Mouse (Mus musculus) kidney, embryonic 14.5 days (tissue): ENCODE data around the gene Zfp973. TPM values are rescaled to one million over a fixed set of nuclear protein-coding genes. Genes with fewer than 3 reads are reported as not detected.
"Not testable (repeated sequence)": the region's sequence is repeated elsewhere in the genome, so short reads cannot be mapped to it uniquely, and the experiment has no call there.

Experiments
- ATAC-seq: fragments of 200-750 bp; cut with Nextera tagmentation; 2 replicates; pipeline ENCODE4 v1.8.0; 2017; ENCODE audit warnings: moderate number of reproducible peaks, mild to moderate bottlenecking, moderate TSS enrichment, moderate library complexity; ENCODE audit not compliant: low FRiP score, low TSS enrichment
- H3K27ac ChIP-seq: fragments of 300-500 bp; sonication (generic); 2 replicates; pipeline ENCODE4 v1.5.1; 2014; ENCODE audit warnings: low read depth, mild to moderate bottlenecking, low read length, moderate library complexity, mixed read lengths
- H3K27me3 ChIP-seq: fragments of 300-500 bp; sonication (generic); 2 replicates; pipeline ENCODE4 v1.6.1; 2014; ENCODE audit warnings: mild to moderate bottlenecking, low read length; ENCODE audit not compliant: control insufficient read depth, insufficient read depth
- H3K36me3 ChIP-seq: fragments of 300-500 bp; sonication (generic); 2 replicates; pipeline ENCODE4 v1.6.1; 2014; ENCODE audit warnings: low read length, mixed read lengths; ENCODE audit not compliant: control insufficient read depth, insufficient read depth
- H3K4me1 ChIP-seq: fragments of 300-500 bp; sonication (generic); 2 replicates; pipeline ENCODE4 v1.6.1; 2014; ENCODE audit warnings: low read length, mixed read lengths; ENCODE audit not compliant: control insufficient read depth, insufficient read depth
- H3K4me2 ChIP-seq: fragments of 300-500 bp; sonication (generic); replicated peaks from 2 replicates; pipeline ENCODE4 v1.6.1; 2014; ENCODE audit warnings: low read depth, mild to moderate bottlenecking, low read length
- H3K4me3 ChIP-seq: fragments of 300-500 bp; sonication (generic); 2 replicates; pipeline ENCODE4 v1.5.1; 2014; ENCODE audit warnings: mild to moderate bottlenecking, low read length
- H3K9ac ChIP-seq: fragments of 300-500 bp; sonication (generic); 2 replicates; pipeline ENCODE4 v1.6.1; 2014; ENCODE audit warnings: low read depth, mild to moderate bottlenecking, low read length, moderate library complexity
- H3K9me3 ChIP-seq: fragments of 300-500 bp; sonication (generic); 2 replicates; pipeline ENCODE4 v1.6.1; 2016; ENCODE audit warnings: low read length; ENCODE audit not compliant: control insufficient read depth
- WGBS: fragments of 180-500 bp; shearing (Covaris S2); extraction: QIAGEN DNeasy Blood & Tissue Kit; methylation state at CpG from one replicate; pipeline ENCODE4 v1.1.7; 2014; 5-methylcytosine and 5-hydroxymethylcytosine counted together
- polyA plus RNA-seq: library from polyadenylated mRNA; unstranded; fragments of >200 nt; fragmentation: Nextera tagmentation; extraction: Ambion mirVana; gene quantifications from 2 replicates; pipeline ENCODE4 v1.2.1, GENCODE M21; 2014

Zfp973 gene
- 9.0 and 11.3 TPM in 2 replicates for polyA plus RNA-seq

GRCm38 (mm10) chr2:176670222-176670621 is at the start of gene Zfp973:
Gene Zfp973 (plus strand): TSS chr2:176670522.
- not testable (repeated sequence) for H3K9me3 ChIP-seq, H3K27ac ChIP-seq, H3K9ac ChIP-seq, H3K27me3 ChIP-seq, H3K36me3 ChIP-seq, H3K4me1 ChIP-seq, ATAC-seq, H3K4me2 ChIP-seq, H3K4me3 ChIP-seq
- no CpG with 5 or more reads among the region's 6 CpGs for WGBS

- H3K9me3 ChIP-seq, H3K9ac ChIP-seq, H3K4me3 ChIP-seq, H3K27me3 ChIP-seq, H3K4me2 ChIP-seq, H3K4me1 ChIP-seq, ATAC-seq, H3K27ac ChIP-seq, H3K36me3 ChIP-seq: not testable (repeated sequence)
- WGBS, result no CpG with 5 or more reads among the region's 4 CpGs
Measured at GRCm38 (mm10) chr2:176636244-176636643, 34.1 kb upstream of the Zfp973 start, which contains the start of gene Gm14308. Gene Gm14308 (minus strand): TSS chr2:176636344.

GRCm38 (mm10) chr2:176708051-176708450 is 37.7 kb downstream of the Zfp973 start, which contains the start of gene Gm14305:
Gene Gm14305 (plus strand): TSS chr2:176708328.
- 10% methylated on average over 2 of the region's 6 CpGs for WGBS
- not testable (repeated sequence) for H3K9me3 ChIP-seq, H3K4me1 ChIP-seq, ATAC-seq, H3K27ac ChIP-seq, H3K36me3 ChIP-seq, H3K27me3 ChIP-seq
- peak within 1 kb of the TSS; percentile 8; the same call in 1 of the 2 replicates for H3K4me2 ChIP-seq
- H3K9ac ChIP-seq, result 0 out of 2 replicates have a peak within 1 kb of the TSS, but pooled peaks have one; percentile 23
- peak within 1 kb of the TSS; percentile 37 for H3K4me3 ChIP-seq

Other genes with a start within 250 kb of the Zfp973 start
- gene Gm14435, start 246.9 kb upstream of the Zfp973 start, polyA plus RNA-seq, result 15.0 and 16.2 TPM in 2 replicates
- 17.5 and 23.1 TPM in 2 replicates for gene Gm14434, start 183.7 kb upstream of the Zfp973 start, polyA plus RNA-seq
- not detected in 2 replicates for gene Zfp967, start 149.5 kb upstream of the Zfp973 start, polyA plus RNA-seq
- 11.5 and 26.2 TPM in 2 replicates for gene Gm14308, start 34.2 kb upstream of the Zfp973 start, polyA plus RNA-seq
- 32.1 and 37.0 TPM in 2 replicates for gene Gm14305, start 37.8 kb downstream of the Zfp973 start, polyA plus RNA-seq
- gene Gm14295, start 128.1 kb downstream of the Zfp973 start, polyA plus RNA-seq, result 13.4 and 22.6 TPM in 2 replicates
- gene Gm14408, start 160.6 kb downstream of the Zfp973 start, polyA plus RNA-seq, result not detected in 2 replicates